Mouse (Mus musculus) small intestine, adult 2 months (tissue): ENCODE measurements at regions not wholly inside any gene's neighbourhood (a gene's known extent, or its start where the extent isn't known, plus 50 kb on each side); places are given as distances from the start of the nearest gene placed in this dataset.

Experiments used
- CTCF ChIP-seq: fragments of 200-500 bp; IDR thresholded peaks from 2 replicates; pipeline ENCODE4 v1.5.1; 2012; ENCODE audit warnings: low read depth, mild to moderate bottlenecking, control low read depth, inconsistent platforms, low read length, moderate library complexity, mixed read lengths; ENCODE audit not compliant: insufficient replicate concordance, insufficient read length; ENCODE audit errors: extremely low read depth
- POLR2A ChIP-seq: fragments of 200-500 bp; IDR thresholded peaks from 2 replicates; pipeline ENCODE4 v1.6.1; 2012; ENCODE audit warnings: low read depth, mild to moderate bottlenecking, control low read depth, inconsistent platforms, low read length, moderate library complexity

GRCm38 (mm10) chr4:101338211-101338610 lies 73.1 kb upstream of the Jak1 start:
- TF ChIP-seq CTCF (no peak), POLR2A (no peak)
